Mouse (Mus musculus): Measurements from ENCODE around the gene Pramef20. TPM values are rescaled to one million over a fixed set of nuclear protein-coding genes. Genes with fewer than 3 reads are reported as not detected.
"Not testable (repeated sequence)": the region's sequence is repeated elsewhere in the genome, so short reads cannot be mapped to it uniquely, and the experiment has no call there.

The Pramef20 gene
- total and polyA plus RNA-seq, 3 experiments: not detected

DNA sequence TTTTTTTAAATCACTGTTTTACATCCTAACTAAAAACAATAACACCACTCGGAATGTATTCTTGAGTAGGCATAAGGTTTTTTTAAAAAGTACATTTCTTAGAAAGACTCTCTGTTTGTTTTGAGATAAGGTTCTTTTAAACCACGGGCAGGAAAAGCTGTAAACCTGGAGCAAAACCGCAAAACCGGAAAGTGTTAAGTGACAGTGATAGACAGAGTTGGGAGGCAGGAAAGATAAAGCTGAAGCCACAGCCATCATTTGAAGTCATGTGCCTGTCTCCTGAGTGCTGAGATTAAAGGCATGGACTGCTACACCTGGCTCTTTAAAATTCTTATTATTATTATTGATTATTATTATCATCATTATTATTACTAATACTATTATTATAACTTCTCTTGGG lies 25.0 kb upstream of the Pramef20 start:
- no peak for TF ChIP-seq TAL1 (conservative IDR thresholded peaks at IDR 0.05; ENCODE audit: low read depth, low read length)
- TF ChIP-seq CTCF (IDR thresholded peaks at IDR 0.05; ENCODE audit: low read depth, low read length): no peak
- no peak for TF ChIP-seq GATA1 (IDR thresholded peaks at IDR 0.05; ENCODE audit: borderline replicate concordance, low read length)
- Histone ChIP-seq H3K9me3 (replicated peaks) (peaks cover 27% of the 10 kb centered on the region), H3K36me3 (replicated peaks) (no peaks in the 10 kb centered on the region), H3K27me3 (ENCODE audit: insufficient read depth, low read length) (no peaks in the 10 kb centered on the region), H3K4me3 (ENCODE audit: low read depth, low read length) (no peak overlapping the region), H3K4me1 (ENCODE audit: insufficient read depth, low read depth, low read length) (no peaks in the 10 kb centered on the region)
- DNase-seq (ENCODE audit: low spot score) (no peak), ATAC-seq (ENCODE audit: extremely low read depth, insufficient number of reproducible peaks, low FRiP score, poor library complexity, severe bottlenecking) (no peak; the same call in 1 of the 2 replicates)

DNA sequence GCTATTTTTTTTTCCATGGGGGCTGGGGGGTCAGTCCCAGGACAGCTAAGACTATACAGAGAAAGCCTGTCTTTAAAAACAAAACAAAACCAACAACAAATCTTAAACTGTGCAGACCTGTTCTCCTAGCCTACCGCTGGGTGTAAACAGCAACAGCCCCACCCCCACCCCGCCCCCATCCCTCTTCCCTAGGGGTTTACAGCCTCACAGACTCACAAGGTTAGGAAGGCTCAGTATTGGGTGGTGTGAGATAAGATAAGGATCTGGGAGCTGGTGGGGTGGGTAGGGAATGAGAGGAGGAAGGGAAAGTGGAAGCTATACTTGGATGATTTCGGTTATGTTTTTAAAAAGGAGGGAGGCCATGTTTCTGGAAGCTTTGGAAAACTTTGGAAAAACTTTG lies 18.6 kb upstream of the Pramef20 start:
- ATAC-seq (ENCODE audit: extremely low read depth, insufficient number of reproducible peaks, low FRiP score, poor library complexity, severe bottlenecking) (no peak), DNase-seq (ENCODE audit: low spot score) (no peak)
- TF ChIP-seq CTCF (IDR thresholded peaks at IDR 0.05; ENCODE audit: low read depth, low read length): no peak
- no peak for TF ChIP-seq GATA1 (IDR thresholded peaks at IDR 0.05; ENCODE audit: borderline replicate concordance, low read length)
- no peak for TF ChIP-seq POLR2AphosphoS5 (IDR thresholded peaks at IDR 0.05; ENCODE audit: insufficient replicate concordance, low read depth, low read length)
- TF ChIP-seq TAL1 (conservative IDR thresholded peaks at IDR 0.05; ENCODE audit: low read depth, low read length): no peak
- TF ChIP-seq GATA2 (IDR thresholded peaks at IDR 0.05; ENCODE audit: borderline replicate concordance, low read depth, low read length): no peak
- Histone ChIP-seq H3K9me3 (replicated peaks) (peaks cover 43% of the 10 kb centered on the region), H3K4me3 (ENCODE audit: low read depth, low read length) (no peak overlapping the region), H3K27me3 (ENCODE audit: insufficient read depth, low read length) (no peaks in the 10 kb centered on the region), H3K4me1 (ENCODE audit: insufficient read depth, low read depth, low read length) (no peaks in the 10 kb centered on the region), H3K36me3 (replicated peaks) (no peaks in the 10 kb centered on the region)

DNA sequence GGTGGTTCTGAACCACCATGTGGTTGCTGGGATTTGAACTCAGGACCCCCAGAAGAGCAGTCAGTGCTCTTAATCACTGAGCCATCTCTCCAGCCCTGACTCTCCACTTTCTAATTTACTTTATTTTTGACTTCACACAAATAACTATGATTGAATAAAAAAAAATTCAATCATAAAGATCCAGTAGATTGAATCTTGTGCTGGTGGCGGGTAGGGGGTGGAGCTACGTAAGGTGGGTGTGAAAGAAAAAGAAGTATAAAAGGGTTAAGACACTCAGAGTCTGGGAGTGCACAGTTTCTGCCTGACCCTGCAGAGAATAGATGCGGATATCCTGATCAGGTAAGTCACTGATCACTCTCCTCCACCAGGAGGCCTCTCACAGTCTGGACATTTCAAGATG lies 20.1 kb downstream of the Pramef20 start, which contains the start of gene Gm13119:
Gene Gm13119, plus strand, starts transcription at position 301 of the 400 bp plus-strand sequence.
- H3K9me3 ChIP-seq (replicated peaks); H3K4me3 ChIP-seq (ENCODE audit: low read depth, low read length); ATAC-seq (ENCODE audit: extremely low read depth, insufficient number of reproducible peaks, low FRiP score, poor library complexity, severe bottlenecking); H3K4me1 ChIP-seq (ENCODE audit: insufficient read depth, low read depth, low read length); DNase-seq (ENCODE audit: low spot score); H3K36me3 ChIP-seq (replicated peaks); H3K27me3 ChIP-seq (ENCODE audit: insufficient read depth, low read length): not testable (repeated sequence)

GRCm38 (mm10) chr4:144335856-144336255 lies 41.9 kb downstream of the Pramef20 start:
- H3K27me3 ChIP-seq (ENCODE audit: insufficient read depth, low read length); H3K4me1 ChIP-seq (ENCODE audit: insufficient read depth, low read depth, low read length); ATAC-seq (ENCODE audit: extremely low read depth, insufficient number of reproducible peaks, low FRiP score, poor library complexity, severe bottlenecking); H3K9me3 ChIP-seq (replicated peaks); DNase-seq (ENCODE audit: low spot score); H3K4me3 ChIP-seq (ENCODE audit: low read depth, low read length); H3K36me3 ChIP-seq (replicated peaks): not testable (repeated sequence)

DNA sequence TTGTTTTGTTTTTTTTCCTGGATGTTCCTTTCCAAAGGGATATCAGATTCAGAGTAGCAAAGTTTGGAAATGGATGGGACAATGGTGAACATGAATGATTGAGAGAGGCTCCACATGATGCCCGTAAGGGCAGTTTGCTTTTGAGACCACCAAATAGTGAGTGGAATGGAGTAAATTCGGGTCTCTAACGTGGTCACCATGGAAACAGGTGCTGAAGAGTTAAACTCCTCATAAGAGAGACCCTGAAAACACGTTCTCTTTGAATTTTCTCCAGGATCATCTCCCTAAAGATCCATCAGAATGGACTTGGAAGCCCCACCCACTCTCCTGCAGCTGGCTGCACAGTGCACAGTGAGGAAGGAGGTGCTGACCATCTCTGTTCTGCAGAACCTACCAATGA lies 47.8 kb downstream of the Pramef20 start, which contains the start of gene Gm13128:
Gene Gm13128, plus strand, starts transcription at position 301 of the 400 bp plus-strand sequence.
- not testable (repeated sequence) for H3K36me3 ChIP-seq (replicated peaks); H3K4me1 ChIP-seq (ENCODE audit: insufficient read depth, low read depth, low read length); DNase-seq (ENCODE audit: low spot score); H3K4me3 ChIP-seq (ENCODE audit: low read depth, low read length); H3K27me3 ChIP-seq (ENCODE audit: insufficient read depth, low read length); ATAC-seq (ENCODE audit: extremely low read depth, insufficient number of reproducible peaks, low FRiP score, poor library complexity, severe bottlenecking); H3K9me3 ChIP-seq (replicated peaks)

Other genes with a start within 250 kb of the Pramef20 start
- gene Oog3, start 215.3 kb downstream of the Pramef20 start, total RNA-seq (2014; fragmentation: Nextera tagmentation): not detected in 2 replicates
- 0.11 TPM in 1 of 2 replicates, not detected in the other for gene Oog3, start 215.3 kb downstream of the Pramef20 start, total RNA-seq (2017)
- gene Oog3, start 215.3 kb downstream of the Pramef20 start, polyA plus RNA-seq (2012): not detected in 2 replicates
- not detected in 2 replicates for gene Oog2, start 187.2 kb downstream of the Pramef20 start, total RNA-seq (2014; fragmentation: Nextera tagmentation)
- 0.33 TPM in 1 of 2 replicates, not detected in the other for gene Oog2, start 187.2 kb downstream of the Pramef20 start, total RNA-seq (2017)
- gene Oog2, start 187.2 kb downstream of the Pramef20 start, polyA plus RNA-seq (2012): not detected in 2 replicates
- not detected in 2 replicates for gene C87977, start 164.6 kb downstream of the Pramef20 start, total RNA-seq (2014; fragmentation: Nextera tagmentation)
- gene C87977, start 164.6 kb downstream of the Pramef20 start, total RNA-seq (2017): 0.05 TPM in 1 of 2 replicates, not detected in the other
- not detected in 2 replicates for gene C87977, start 164.6 kb downstream of the Pramef20 start, polyA plus RNA-seq (2012)
- not detected in 2 replicates for gene Pramel5, start 97.4 kb downstream of the Pramef20 start, total RNA-seq (2014; fragmentation: Nextera tagmentation)
- 0.29 and 0.38 TPM in 2 replicates for gene Pramel5, start 97.4 kb downstream of the Pramef20 start, total RNA-seq (2017)
- not detected in 2 replicates for gene Pramel5, start 97.4 kb downstream of the Pramef20 start, polyA plus RNA-seq (2012)
- gene Gm13128, start 47.7 kb downstream of the Pramef20 start, total RNA-seq (2014; fragmentation: Nextera tagmentation): not detected in 2 replicates
- 0.06 and 0.16 TPM in 2 replicates for gene Gm13128, start 47.7 kb downstream of the Pramef20 start, total RNA-seq (2017)
- not detected in 2 replicates for gene Gm13128, start 47.7 kb downstream of the Pramef20 start, polyA plus RNA-seq (2012)
- not detected in 2 replicates for gene Gm13119, start 20.0 kb downstream of the Pramef20 start, total RNA-seq (2014; fragmentation: Nextera tagmentation)
- gene Gm13119, start 20.0 kb downstream of the Pramef20 start, total RNA-seq (2017): not detected in 2 replicates
- gene Gm13119, start 20.0 kb downstream of the Pramef20 start, polyA plus RNA-seq (2012): not detected in 2 replicates
- not detected in 2 replicates for gene Pramef12, start 30.5 kb upstream of the Pramef20 start, total RNA-seq (2014; fragmentation: Nextera tagmentation)
- 0.05 TPM in 1 of 2 replicates, not detected in the other for gene Pramef12, start 30.5 kb upstream of the Pramef20 start, total RNA-seq (2017)
- not detected in 2 replicates for gene Pramef12, start 30.5 kb upstream of the Pramef20 start, polyA plus RNA-seq (2012)
- gene 1700012P22Rik, start 60.8 kb upstream of the Pramef20 start, total RNA-seq (2014; fragmentation: Nextera tagmentation): not detected in 2 replicates
- not detected in 2 replicates for gene 1700012P22Rik, start 60.8 kb upstream of the Pramef20 start, total RNA-seq (2017)
- gene 1700012P22Rik, start 60.8 kb upstream of the Pramef20 start, polyA plus RNA-seq (2012): not detected in 2 replicates
- gene Gm9944, start 75.4 kb upstream of the Pramef20 start, total RNA-seq (2014; fragmentation: Nextera tagmentation): not detected in 2 replicates
- gene Gm9944, start 75.4 kb upstream of the Pramef20 start, total RNA-seq (2017): not detected in 2 replicates
- gene Gm9944, start 75.4 kb upstream of the Pramef20 start, polyA plus RNA-seq (2012): not detected in 2 replicates
- gene Aadacl3, start 85.8 kb upstream of the Pramef20 start, total RNA-seq (2014; fragmentation: Nextera tagmentation): not detected in 2 replicates
- gene Aadacl3, start 85.8 kb upstream of the Pramef20 start, total RNA-seq (2017): 0.05 TPM in 1 of 2 replicates, not detected in the other
- not detected in 2 replicates for gene Aadacl3, start 85.8 kb upstream of the Pramef20 start, polyA plus RNA-seq (2012)
- gene 9430007A20Rik, start 141.9 kb upstream of the Pramef20 start, total RNA-seq (2014; fragmentation: Nextera tagmentation): not detected in 2 replicates
- not detected in 2 replicates for gene 9430007A20Rik, start 141.9 kb upstream of the Pramef20 start, total RNA-seq (2017)
- gene 9430007A20Rik, start 141.9 kb upstream of the Pramef20 start, polyA plus RNA-seq (2012): not detected in 2 replicates
- gene Gm13124, start 187.2 kb upstream of the Pramef20 start, total RNA-seq (2014; fragmentation: Nextera tagmentation): not detected in 2 replicates
- gene Gm13124, start 187.2 kb upstream of the Pramef20 start, total RNA-seq (2017): 0.16 TPM in 1 of 2 replicates, not detected in the other
- not detected in 2 replicates for gene Gm13124, start 187.2 kb upstream of the Pramef20 start, polyA plus RNA-seq (2012)
- not detected in 2 replicates for gene Aadacl4, start 235.8 kb upstream of the Pramef20 start, total RNA-seq (2014; fragmentation: Nextera tagmentation)
- 0.16 TPM in 1 of 2 replicates, not detected in the other for gene Aadacl4, start 235.8 kb upstream of the Pramef20 start, total RNA-seq (2017)
- not detected in 2 replicates for gene Aadacl4, start 235.8 kb upstream of the Pramef20 start, polyA plus RNA-seq (2012)

Measured in G1E (cell line).